Mouse (Mus musculus) brain, embryonic 18.5 days (tissue): ENCODE data around the gene Shcbp1l.
A peak's percentile ranks its signal among the peaks of the same experiment; 100 is the strongest.
"Not testable (repeated sequence)": the region's sequence is repeated elsewhere in the genome, so short reads cannot be mapped to it uniquely, and the experiment has no call there.

Experiments used
- DNase-seq: peaks from one replicate; pipeline ENCODE4 v3.0.0-alpha.2; 2012; ENCODE audit warnings: low read depth, low spot score

Gene Shcbp1l

GRCm38 (mm10) chr1:153424770-153425584 lies at the start of gene Shcbp1l:
Gene Shcbp1l (plus strand): TSS chr1:153425162.
- peak; percentile 60 for DNase-seq

DNA sequence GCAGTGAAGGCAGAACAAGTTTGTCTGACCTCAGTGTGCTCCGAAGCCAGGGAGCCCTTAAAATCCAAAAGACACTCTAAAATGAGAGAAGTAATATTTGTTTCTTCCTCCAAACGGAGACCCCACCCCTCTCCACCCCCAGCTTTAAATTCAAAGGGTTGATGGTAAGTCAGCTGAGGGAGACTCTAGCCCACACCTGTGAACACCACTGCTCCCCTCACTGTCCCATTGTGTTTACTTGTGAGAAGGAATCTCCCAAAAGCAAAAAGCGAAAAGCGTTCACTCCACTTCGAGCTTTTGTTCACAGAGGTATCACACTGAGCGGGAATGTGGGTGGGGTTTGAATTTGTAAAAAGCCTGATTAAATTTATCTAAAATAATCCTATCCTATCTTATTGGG lies 48.5 kb upstream of the Shcbp1l start:
- no peak for DNase-seq

DNA sequence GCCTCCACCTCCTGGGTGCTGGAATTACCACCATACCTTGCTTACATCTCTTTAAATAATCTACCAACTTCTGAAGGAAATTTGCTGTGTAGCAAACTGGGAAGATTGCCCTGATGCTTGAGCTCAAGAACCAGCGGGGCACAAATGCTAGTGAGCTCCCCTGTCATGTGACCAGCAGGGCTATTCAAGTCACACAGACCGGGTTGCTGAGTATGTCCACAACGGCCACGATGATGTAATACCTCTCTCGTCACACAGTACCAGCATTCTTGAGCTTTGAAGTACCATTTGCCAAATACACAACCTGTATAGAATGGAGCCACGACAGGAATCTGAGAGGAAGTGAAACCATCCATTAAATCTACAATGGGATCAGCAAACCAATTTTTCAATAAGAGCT lies 46.4 kb upstream of the Shcbp1l start:
- no peak for DNase-seq

GRCm38 (mm10) chr1:153379832-153380231 lies 45.1 kb upstream of the Shcbp1l start:
- no peak for DNase-seq

DNA sequence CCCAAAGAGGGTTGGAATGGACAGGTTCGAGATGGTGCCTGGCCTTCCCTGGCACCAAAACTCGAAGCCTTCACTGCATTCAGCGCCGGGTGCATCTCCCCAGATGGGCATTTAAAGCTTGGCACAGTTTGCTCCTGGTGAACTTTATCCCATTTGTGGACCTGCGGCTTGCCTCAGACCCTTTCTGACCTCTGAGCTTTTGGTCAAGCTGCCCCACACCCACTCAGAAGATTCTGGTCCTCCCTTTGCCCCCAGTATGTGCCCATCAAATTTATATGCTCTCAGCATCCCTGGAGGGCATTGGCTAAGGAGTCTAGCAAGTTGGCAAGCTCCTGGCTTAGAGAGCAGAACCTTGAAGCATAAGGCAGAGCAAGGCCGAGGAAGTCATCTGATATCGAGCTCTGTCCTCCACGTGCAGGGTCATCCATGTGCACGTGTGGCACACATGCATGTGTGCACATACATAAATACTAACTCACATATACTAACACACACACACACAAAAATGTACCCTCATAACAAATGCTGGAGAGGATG lies 44.1 kb upstream of the Shcbp1l start:
- no peak for DNase-seq

DNA sequence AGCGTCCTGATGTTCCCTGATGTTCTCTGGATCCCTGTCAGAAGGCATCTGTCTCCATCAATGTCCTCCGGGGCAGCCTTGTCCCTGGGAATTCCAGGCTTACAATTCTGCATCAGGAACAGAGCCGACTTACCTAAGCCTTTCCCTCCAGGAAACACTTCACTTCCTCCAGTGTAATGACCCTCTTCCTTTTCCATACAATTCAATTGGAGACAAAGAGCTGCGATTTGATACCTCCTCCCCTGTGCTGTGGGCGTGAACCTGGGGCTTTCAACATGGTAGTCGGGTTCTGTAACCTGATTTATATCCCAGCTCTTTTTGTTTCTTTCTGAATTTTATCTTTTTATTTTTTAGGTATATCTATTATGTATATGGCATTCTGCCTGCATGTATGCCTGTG lies 39.9 kb upstream of the Shcbp1l start:
- DNase-seq, result no peak

- not testable (repeated sequence) for DNase-seq
Measured at GRCm38 (mm10) chr1:153385661-153386060, 39.3 kb upstream of the Shcbp1l start.

GRCm38 (mm10) chr1:153386271-153387069 lies 38.5 kb upstream of the Shcbp1l start:
- peak; percentile 32 for DNase-seq

DNA sequence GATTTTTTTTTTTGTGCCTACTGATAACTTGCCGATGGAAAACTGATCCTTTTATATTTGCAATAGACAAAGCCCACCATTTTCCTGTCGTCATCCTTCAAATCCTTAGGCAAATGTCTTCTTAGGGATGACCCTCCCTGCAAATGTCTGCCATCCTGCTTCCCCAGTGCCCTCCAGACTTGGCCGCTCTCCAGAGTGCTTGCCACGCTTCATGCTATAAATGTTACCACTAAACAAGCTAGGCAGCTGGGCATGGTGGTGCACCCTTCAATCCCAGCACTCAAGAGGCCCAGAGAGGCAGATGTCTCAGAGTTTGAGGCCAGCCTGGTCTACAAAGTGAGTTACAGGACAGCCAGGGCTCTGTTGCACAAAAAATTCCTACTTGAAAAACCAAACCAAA lies 29.3 kb upstream of the Shcbp1l start:
- DNase-seq, result not testable (repeated sequence)

- no peak for DNase-seq
Measured at GRCm38 (mm10) chr1:153401765-153402164, 23.2 kb upstream of the Shcbp1l start.

GRCm38 (mm10) chr1:153407641-153408040 lies 17.3 kb upstream of the Shcbp1l start:
- not testable (repeated sequence) for DNase-seq

DNA sequence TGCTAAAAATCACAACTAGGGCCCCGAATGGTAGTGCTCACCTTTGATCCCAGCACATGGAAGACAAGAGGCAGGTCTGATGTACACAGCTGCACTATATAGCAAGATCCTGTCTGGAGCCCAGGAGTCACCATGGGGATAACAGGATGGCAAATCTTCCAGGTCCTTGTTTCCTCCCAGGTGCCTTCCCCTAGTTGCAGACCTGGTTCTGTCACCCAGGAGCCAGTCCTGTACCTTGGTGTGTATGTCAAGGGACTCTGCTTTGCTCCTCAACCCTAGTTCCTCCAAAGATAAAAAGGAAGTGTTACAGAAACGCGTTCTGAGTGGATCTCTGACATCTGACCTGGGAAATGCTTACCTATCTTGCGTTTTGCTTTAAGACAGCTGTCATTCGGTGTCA lies 16.7 kb upstream of the Shcbp1l start:
- DNase-seq, result not testable (repeated sequence)

GRCm38 (mm10) chr1:153410915-153411314 lies 14.0 kb upstream of the Shcbp1l start:
- not testable (repeated sequence) for DNase-seq

GRCm38 (mm10) chr1:153411723-153412122 lies 13.2 kb upstream of the Shcbp1l start:
- DNase-seq, result no peak

GRCm38 (mm10) chr1:153412663-153413396 lies 12.1 kb upstream of the Shcbp1l start:
- not testable (repeated sequence) for DNase-seq

- not testable (repeated sequence) for DNase-seq
Measured at GRCm38 (mm10) chr1:153413397-153414020, 11.5 kb upstream of the Shcbp1l start.

GRCm38 (mm10) chr1:153414114-153414723 lies 10.7 kb upstream of the Shcbp1l start:
- DNase-seq, result not testable (repeated sequence)

GRCm38 (mm10) chr1:153414962-153415361 lies 10.0 kb upstream of the Shcbp1l start:
- DNase-seq, result no peak

DNA sequence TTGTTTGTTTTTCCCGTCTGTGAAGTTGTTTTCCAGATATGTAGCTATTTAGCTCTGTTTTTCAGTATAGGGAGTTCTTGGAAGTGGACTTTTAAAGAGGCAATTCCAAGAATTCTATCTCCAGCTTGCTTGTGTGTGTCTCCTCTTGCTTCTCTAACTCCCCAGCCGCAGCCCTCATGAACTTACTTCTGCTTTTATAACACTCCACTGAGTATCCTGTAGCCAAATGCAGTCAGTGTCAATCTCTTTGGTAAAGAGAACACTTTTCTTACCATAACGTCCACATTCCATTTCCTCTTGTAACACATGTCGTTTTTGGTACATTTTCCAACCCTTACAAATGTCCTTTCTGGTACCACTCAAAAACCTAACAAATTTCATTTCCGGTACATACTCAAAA lies 9.2 kb upstream of the Shcbp1l start:
- not testable (repeated sequence) for DNase-seq

DNA sequence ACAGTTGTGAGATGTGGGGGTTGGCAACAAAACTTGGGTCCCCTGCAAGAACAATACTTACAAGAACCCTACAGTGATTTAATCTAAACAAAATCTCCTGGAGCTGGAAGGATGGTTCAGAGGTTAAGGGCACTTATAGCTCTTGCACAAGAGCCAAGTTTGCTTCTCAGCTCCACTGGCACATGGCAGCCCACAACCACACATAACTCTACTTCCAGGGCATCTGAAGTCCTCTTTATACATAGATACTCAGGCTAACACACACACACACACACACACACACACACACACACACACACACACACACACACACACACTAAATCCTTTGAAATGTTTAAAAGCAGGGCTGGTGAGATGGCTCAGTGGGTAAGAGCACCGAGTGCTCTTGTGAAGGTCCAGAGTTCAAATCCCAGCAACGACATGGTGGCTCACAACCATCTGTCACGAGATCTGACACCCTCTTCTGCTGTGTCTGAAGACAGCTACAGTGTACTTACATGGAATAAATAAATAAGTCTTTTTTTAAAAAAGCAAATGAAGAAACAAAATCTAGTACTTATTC lies 8.6 kb upstream of the Shcbp1l start:
- not testable (repeated sequence) for DNase-seq
